Mouse (Mus musculus): ENCODE results near the gene Aunip. TPM values are rescaled to one million over a fixed set of nuclear protein-coding genes. Genes with fewer than 3 reads are reported as not detected.

Gene Aunip
- polyA plus RNA-seq, 1 experiment from 2014 or later = 9.3 TPM

DNA sequence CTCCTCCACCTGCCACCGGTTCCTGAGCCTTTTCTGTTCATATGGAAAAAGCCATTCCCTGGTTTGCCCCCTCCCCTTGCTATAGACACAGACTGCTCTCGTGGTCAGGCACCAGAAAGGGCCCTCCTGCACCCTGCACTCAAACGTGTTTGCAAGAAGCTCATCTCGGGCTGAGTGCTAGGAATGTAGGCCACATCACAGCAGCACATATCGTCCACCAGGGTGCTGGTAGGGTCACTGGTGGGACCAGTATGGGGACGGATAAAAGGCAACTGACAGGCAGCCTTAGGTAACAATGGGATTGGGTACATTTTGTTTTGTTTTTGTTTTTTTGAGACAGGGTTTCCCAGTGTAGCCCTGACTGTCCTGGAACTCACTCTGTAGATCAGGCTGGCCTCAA is 29.5 kb upstream of the Aunip start:
- WGBS = 66% methylated on average over 6 of the region's 6 CpGs

DNA sequence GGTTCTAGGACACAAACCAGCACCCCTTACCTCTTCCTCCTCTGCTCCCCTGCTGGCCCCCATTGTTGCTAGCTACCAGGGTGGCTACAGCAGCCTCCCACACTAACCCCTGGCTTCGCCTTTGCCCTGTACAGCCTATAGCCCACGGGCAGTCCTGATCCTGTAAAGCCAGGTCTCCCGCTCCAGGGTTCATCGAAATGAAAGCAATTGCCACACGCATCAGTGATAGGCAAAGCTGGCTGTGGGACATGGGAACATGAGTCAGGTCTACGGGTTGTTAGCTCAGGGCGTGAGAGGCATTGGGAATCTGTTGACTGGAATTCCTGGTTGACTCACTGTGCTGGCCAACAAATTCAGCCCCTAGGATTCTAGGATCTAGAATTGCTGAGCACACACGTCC is 28.4 kb upstream of the Aunip start:
- no peak overlapping the region for H3K27ac ChIP-seq (ENCODE audit: low read depth, low read length)
- no peaks in the 10 kb centered on the region for H3K4me1 ChIP-seq (replicated peaks; ENCODE audit: control insufficient read depth, insufficient read depth, low read length)
- no peak overlapping the region for H3K4me2 ChIP-seq (ENCODE audit: low read depth, low read length, severe bottlenecking)
- no peaks in the 10 kb centered on the region for H3K27me3 ChIP-seq (ENCODE audit: control insufficient read depth, insufficient read depth, low read length)
- H3K9me3 ChIP-seq (ENCODE audit: control insufficient read depth, low read length) = no peaks in the 10 kb centered on the region
- H3K4me3 ChIP-seq (ENCODE audit: low read depth, low read length) = no peak overlapping the region
- WGBS = 82% methylated on average over 8 of the region's 8 CpGs
- no peaks in the 10 kb centered on the region for H3K36me3 ChIP-seq (ENCODE audit: control insufficient read depth, insufficient read depth, low read length)
- no peak for DNase-seq (ENCODE audit: low spot score)
- no peak overlapping the region for H3K9ac ChIP-seq (ENCODE audit: low read length)
- ATAC-seq (replicated peaks; ENCODE audit: low FRiP score) = no peak

More for the DNA sequence above, 29.5 kb upstream of the Aunip start:
- Histone ChIP-seq H3K27me3 (ENCODE audit: control insufficient read depth, insufficient read depth, low read length) (no peaks in the 10 kb centered on the region), H3K9me3 (ENCODE audit: control insufficient read depth, low read length) (no peaks in the 10 kb centered on the region), H3K4me1 (replicated peaks; ENCODE audit: control insufficient read depth, insufficient read depth, low read length) (no peaks in the 10 kb centered on the region), H3K4me3 (ENCODE audit: low read depth, low read length) (no peak overlapping the region), H3K27ac (ENCODE audit: low read depth, low read length) (no peak overlapping the region), H3K4me2 (ENCODE audit: low read depth, low read length, severe bottlenecking) (no peak overlapping the region), H3K9ac (ENCODE audit: low read length) (no peak overlapping the region), H3K36me3 (ENCODE audit: control insufficient read depth, insufficient read depth, low read length) (no peaks in the 10 kb centered on the region)
- no peak for DNase-seq (ENCODE audit: low spot score)
- no peak for ATAC-seq (replicated peaks; ENCODE audit: low FRiP score)

DNA sequence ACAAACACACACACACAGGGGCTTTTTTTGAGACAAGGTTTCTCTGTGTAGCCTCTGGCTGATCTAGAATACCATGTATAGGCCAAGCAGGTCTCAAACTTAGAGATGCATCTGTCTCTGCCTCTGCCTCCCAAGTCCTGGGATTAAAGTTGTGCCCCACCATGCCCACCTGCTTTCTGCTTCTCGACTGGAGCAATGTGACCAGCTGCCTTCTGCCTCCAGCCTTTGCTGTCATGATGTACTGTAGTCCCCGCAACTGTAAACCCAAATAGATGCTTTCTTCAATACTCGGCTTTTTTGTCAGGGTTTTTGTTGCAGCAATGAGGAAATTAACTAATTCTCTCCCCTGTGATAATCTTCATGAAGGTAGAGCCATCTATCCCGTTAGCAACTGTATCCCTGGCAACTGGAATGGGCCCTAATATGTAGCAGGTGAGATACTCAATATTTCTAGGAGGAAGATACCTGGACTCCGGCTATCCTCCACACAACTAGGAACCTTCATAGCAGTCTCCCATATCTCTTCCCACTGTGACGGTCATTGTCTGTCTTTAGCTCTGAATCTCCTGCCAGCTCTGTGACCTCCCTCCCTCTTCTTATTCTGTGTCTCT is 27.6 kb upstream of the Aunip start:
- ATAC-seq (replicated peaks; ENCODE audit: low FRiP score) = no peak
- H3K9ac ChIP-seq (ENCODE audit: low read length) = no peak overlapping the region
- no peaks in the 10 kb centered on the region for H3K9me3 ChIP-seq (ENCODE audit: control insufficient read depth, low read length)
- H3K4me3 ChIP-seq (ENCODE audit: low read depth, low read length) = no peak overlapping the region
- H3K36me3 ChIP-seq (ENCODE audit: control insufficient read depth, insufficient read depth, low read length) = no peaks in the 10 kb centered on the region
- H3K4me1 ChIP-seq (replicated peaks; ENCODE audit: control insufficient read depth, insufficient read depth, low read length) = no peaks in the 10 kb centered on the region
- WGBS = 69% methylated on average over 6 of the region's 6 CpGs
- no peak for DNase-seq (ENCODE audit: low spot score)
- H3K27me3 ChIP-seq (ENCODE audit: control insufficient read depth, insufficient read depth, low read length) = no peaks in the 10 kb centered on the region
- H3K27ac ChIP-seq (ENCODE audit: low read depth, low read length) = no peak overlapping the region
- H3K4me2 ChIP-seq (ENCODE audit: low read depth, low read length, severe bottlenecking) = no peak overlapping the region

DNA sequence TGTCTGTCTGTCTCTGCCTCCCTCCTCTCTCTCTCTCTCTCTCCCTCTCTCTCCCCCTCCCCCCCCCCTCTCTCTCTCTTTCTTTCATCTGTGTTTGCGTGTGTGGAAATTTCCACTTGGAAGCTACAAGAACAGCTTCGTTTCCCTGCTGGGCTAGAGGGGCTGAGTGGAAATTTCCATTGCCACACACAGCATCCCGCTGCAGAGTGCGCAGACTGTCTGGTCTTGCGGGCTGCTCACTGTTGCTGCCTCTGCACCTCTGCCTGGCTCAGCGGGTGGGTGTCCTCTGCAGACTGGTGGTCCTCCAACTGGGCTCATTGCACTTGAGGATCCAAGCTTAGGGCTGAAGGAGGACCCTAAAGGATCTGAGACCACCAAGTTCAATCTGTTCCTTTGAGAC is 27.1 kb upstream of the Aunip start:
- Histone ChIP-seq H3K4me2 (ENCODE audit: low read depth, low read length, severe bottlenecking) (no peak overlapping the region), H3K9ac (ENCODE audit: low read length) (no peak overlapping the region), H3K27me3 (ENCODE audit: control insufficient read depth, insufficient read depth, low read length) (no peaks in the 10 kb centered on the region), H3K27ac (ENCODE audit: low read depth, low read length) (no peak overlapping the region), H3K4me1 (replicated peaks; ENCODE audit: control insufficient read depth, insufficient read depth, low read length) (no peaks in the 10 kb centered on the region), H3K4me3 (ENCODE audit: low read depth, low read length) (no peak overlapping the region), H3K36me3 (ENCODE audit: control insufficient read depth, insufficient read depth, low read length) (no peaks in the 10 kb centered on the region), H3K9me3 (ENCODE audit: control insufficient read depth, low read length) (no peaks in the 10 kb centered on the region)
- ATAC-seq (replicated peaks; ENCODE audit: low FRiP score) (no peak), DNase-seq (ENCODE audit: low spot score) (no peak)
- WGBS = 63% methylated on average over 6 of the region's 6 CpGs

DNA sequence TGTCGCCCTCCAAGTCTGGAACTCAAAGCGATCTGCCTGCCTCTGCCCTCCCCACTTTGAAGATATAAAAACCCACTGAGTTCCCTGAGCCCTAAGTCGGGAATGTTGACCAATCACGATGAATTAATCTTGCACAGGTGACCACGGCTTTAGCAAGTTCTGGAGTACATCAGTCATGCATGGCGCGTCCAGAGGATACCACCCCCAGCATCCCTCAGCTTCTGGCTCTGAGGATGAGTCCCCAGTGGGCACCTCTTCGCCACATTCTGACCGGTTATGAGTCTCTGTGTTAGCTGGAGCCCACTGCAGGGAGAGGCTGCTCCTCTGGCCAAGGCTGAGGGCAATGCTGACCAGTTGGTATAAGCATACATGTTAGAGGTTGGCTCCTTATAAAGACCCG is 26.6 kb upstream of the Aunip start:
- no peaks in the 10 kb centered on the region for H3K36me3 ChIP-seq (ENCODE audit: control insufficient read depth, insufficient read depth, low read length)
- no peak overlapping the region for H3K4me2 ChIP-seq (ENCODE audit: low read depth, low read length, severe bottlenecking)
- WGBS = 85% methylated on average over 10 of the region's 10 CpGs
- no peaks in the 10 kb centered on the region for H3K4me1 ChIP-seq (replicated peaks; ENCODE audit: control insufficient read depth, insufficient read depth, low read length)
- ATAC-seq (replicated peaks; ENCODE audit: low FRiP score) = no peak
- DNase-seq (ENCODE audit: low spot score) = no peak
- no peaks in the 10 kb centered on the region for H3K9me3 ChIP-seq (ENCODE audit: control insufficient read depth, low read length)
- H3K27me3 ChIP-seq (ENCODE audit: control insufficient read depth, insufficient read depth, low read length) = no peaks in the 10 kb centered on the region
- H3K4me3 ChIP-seq (ENCODE audit: low read depth, low read length) = no peak overlapping the region
- no peak overlapping the region for H3K27ac ChIP-seq (ENCODE audit: low read depth, low read length)
- H3K9ac ChIP-seq (ENCODE audit: low read length) = no peak overlapping the region

DNA sequence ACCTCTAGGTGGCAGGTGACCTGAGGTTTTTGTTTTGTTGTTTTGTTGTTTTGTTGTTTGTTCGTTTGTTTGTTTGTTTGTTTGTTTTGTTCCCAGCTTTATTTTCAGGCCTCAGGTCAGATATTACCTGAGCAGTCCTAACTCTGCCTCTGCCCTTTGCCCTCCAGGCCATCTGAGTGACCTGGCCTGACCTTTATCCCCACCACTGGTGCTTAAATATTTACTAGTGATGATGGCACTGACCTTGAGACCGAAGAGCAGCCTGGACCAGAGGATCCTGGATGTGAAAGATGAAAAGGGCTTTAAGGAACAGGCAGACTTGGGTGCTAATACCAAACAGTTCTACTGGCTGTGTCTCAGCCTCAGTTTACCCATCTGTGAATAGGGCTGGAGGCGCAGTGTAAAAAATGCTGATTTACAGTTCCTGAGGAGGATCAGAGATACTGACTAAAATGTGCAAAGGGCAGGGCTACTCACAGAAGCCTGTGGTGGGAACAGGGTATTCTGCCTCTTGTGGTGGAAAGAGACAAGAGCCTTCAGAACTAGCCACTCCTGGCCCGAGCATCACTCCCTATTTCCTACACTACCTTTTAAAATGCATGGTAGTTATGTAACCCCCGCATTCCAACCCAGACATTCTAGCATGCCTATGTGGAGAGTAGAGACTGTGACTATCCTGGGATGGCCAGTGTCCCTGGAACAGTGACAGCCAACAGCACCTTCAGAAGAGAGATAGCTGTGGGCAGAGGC is 25.5 kb upstream of the Aunip start:
- H3K4me2 ChIP-seq (ENCODE audit: low read depth, low read length, severe bottlenecking) = no peak overlapping the region
- H3K36me3 ChIP-seq (ENCODE audit: control insufficient read depth, insufficient read depth, low read length) = no peaks in the 10 kb centered on the region
- DNase-seq (ENCODE audit: low spot score) (no peak), ATAC-seq (replicated peaks; ENCODE audit: low FRiP score) (no peak)
- no peak overlapping the region for H3K27ac ChIP-seq (ENCODE audit: low read depth, low read length)
- H3K9me3 ChIP-seq (ENCODE audit: control insufficient read depth, low read length) = no peaks in the 10 kb centered on the region
- 88% methylated on average over 5 of the region's 5 CpGs for WGBS
- no peaks in the 10 kb centered on the region for H3K27me3 ChIP-seq (ENCODE audit: control insufficient read depth, insufficient read depth, low read length)
- no peak overlapping the region for H3K9ac ChIP-seq (ENCODE audit: low read length)
- H3K4me3 ChIP-seq (ENCODE audit: low read depth, low read length) = no peak overlapping the region
- no peaks in the 10 kb centered on the region for H3K4me1 ChIP-seq (replicated peaks; ENCODE audit: control insufficient read depth, insufficient read depth, low read length)

DNA sequence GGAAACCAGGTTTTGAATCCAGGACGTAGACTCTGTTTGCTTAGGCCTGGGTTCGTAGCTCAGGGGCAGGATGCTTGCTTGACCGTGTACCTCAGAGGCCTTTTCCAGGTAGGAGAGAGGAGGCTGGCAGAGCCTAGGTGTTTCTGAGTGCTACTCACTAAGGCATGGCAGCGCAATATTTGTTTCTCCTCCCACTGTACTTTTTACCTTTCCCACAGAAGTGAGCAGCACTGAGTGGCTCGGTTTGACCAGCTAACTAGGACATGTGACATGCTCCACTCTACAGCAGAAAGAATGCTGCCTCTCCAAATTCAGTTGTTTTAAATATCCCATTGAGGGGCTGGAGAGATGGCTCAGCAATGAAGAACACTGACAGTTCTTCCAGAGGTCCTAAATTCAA is 22.6 kb upstream of the Aunip start:
- no peak for ATAC-seq (replicated peaks; ENCODE audit: low FRiP score)
- no peak overlapping the region for H3K27ac ChIP-seq (ENCODE audit: low read depth, low read length)
- H3K27me3 ChIP-seq (ENCODE audit: control insufficient read depth, insufficient read depth, low read length) = no peaks in the 10 kb centered on the region
- H3K36me3 ChIP-seq (ENCODE audit: control insufficient read depth, insufficient read depth, low read length) = no peaks in the 10 kb centered on the region
- no peak overlapping the region for H3K4me3 ChIP-seq (ENCODE audit: low read depth, low read length)
- no peaks in the 10 kb centered on the region for H3K9me3 ChIP-seq (ENCODE audit: control insufficient read depth, low read length)
- WGBS = 94% methylated on average over 5 of the region's 5 CpGs
- H3K4me2 ChIP-seq (ENCODE audit: low read depth, low read length, severe bottlenecking) = no peak overlapping the region
- no peak overlapping the region for H3K9ac ChIP-seq (ENCODE audit: low read length)
- H3K4me1 ChIP-seq (replicated peaks; ENCODE audit: control insufficient read depth, insufficient read depth, low read length) = no peaks in the 10 kb centered on the region
- DNase-seq (ENCODE audit: low spot score) = no peak

DNA sequence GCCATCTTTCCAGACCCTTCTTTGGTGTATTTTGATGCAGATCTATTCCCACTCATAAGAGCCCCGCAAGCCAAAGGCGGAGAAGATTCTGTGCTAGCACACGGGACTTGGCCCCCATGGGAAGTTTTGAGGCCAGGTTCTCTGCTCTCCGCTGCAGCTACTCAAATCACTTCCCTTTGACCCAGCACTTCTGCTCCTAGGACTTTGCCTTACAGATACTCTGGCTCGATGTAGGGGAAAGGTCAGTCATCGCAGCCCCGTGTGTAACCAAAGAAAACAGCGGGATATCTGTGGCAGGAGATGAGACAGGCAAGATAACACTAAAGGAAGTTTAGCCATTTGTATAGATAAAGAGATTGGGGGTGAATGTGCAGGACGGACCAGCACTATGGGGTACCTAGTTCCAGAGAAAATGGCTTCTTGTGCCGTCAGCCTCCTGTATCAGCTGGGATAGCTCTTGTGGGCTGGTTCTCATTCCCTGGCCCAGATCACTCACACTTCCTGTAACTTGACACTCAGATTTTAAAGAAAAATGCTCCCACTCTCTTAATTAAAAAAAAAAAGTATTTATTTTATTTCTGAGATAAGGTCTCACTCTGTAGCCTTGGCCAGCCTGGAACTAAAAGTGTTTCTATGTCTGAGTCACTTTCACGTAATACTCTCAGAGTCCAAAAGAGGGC is 20.7 kb upstream of the Aunip start:
- Histone ChIP-seq H3K9me3 (ENCODE audit: control insufficient read depth, low read length) (no peaks in the 10 kb centered on the region), H3K4me1 (replicated peaks; ENCODE audit: control insufficient read depth, insufficient read depth, low read length) (no peaks in the 10 kb centered on the region), H3K4me2 (ENCODE audit: low read depth, low read length, severe bottlenecking) (no peak overlapping the region), H3K27ac (ENCODE audit: low read depth, low read length) (no peak overlapping the region), H3K9ac (ENCODE audit: low read length) (no peak overlapping the region), H3K36me3 (ENCODE audit: control insufficient read depth, insufficient read depth, low read length) (no peaks in the 10 kb centered on the region), H3K4me3 (ENCODE audit: low read depth, low read length) (no peak overlapping the region), H3K27me3 (ENCODE audit: control insufficient read depth, insufficient read depth, low read length) (no peaks in the 10 kb centered on the region)
- DNase-seq (ENCODE audit: low spot score) (no peak), ATAC-seq (replicated peaks; ENCODE audit: low FRiP score) (no peak)
- WGBS = 90% methylated on average over 11 of the region's 11 CpGs

All from forebrain, embryonic 11.5 days (tissue).